Mouse (Mus musculus): Measurements from ENCODE around the gene Slc8a2.

GRCm38 (mm10) chr7:16130956-16131634 is 1.5 kb downstream of the Slc8a2 start:
- TF ChIP-seq POLR2A (IDR thresholded peaks at IDR 0.05; ENCODE audit: insufficient read length, low read depth) (no peak), USF1 (IDR thresholded peaks at IDR 0.05; ENCODE audit: low read depth) (no peak), CEBPB (IDR thresholded peaks at IDR 0.05; ENCODE audit: insufficient read depth, poor library complexity, severe bottlenecking) (no peak), MYOG (IDR thresholded peaks at IDR 0.05; ENCODE audit: control insufficient read depth in 1 of 3, insufficient read depth in 1 of 3, insufficient read length in 2 of 3, low read depth in 2 of 3) (no peak), MYOD1 (IDR thresholded peaks at IDR 0.05; ENCODE audit: control insufficient read depth in 1 of 3, insufficient read length in 2 of 3, low read depth in 2 of 3) (no peak), E2F4 (IDR thresholded peaks at IDR 0.05; ENCODE audit: insufficient read depth) (no peak)

All from myocyte (in vitro differentiated cells).